Mouse (Mus musculus) T-helper 17 cell (primary cell): ENCODE data around the gene Fam19a5.

Experiments used
- in situ Hi-C, 2 experiments: fragments of 300-600 bp; cut with MboI, MseI; formaldehyde crosslinking; loops; 1 replicate in 1 of 2; 2 replicates in 1 of 2; pipeline ENCODE4 v1.15.1; 2025; ENCODE audit warnings: high pct_unique_total_duplicates in 2 of 2

The Fam19a5 gene

DNA sequence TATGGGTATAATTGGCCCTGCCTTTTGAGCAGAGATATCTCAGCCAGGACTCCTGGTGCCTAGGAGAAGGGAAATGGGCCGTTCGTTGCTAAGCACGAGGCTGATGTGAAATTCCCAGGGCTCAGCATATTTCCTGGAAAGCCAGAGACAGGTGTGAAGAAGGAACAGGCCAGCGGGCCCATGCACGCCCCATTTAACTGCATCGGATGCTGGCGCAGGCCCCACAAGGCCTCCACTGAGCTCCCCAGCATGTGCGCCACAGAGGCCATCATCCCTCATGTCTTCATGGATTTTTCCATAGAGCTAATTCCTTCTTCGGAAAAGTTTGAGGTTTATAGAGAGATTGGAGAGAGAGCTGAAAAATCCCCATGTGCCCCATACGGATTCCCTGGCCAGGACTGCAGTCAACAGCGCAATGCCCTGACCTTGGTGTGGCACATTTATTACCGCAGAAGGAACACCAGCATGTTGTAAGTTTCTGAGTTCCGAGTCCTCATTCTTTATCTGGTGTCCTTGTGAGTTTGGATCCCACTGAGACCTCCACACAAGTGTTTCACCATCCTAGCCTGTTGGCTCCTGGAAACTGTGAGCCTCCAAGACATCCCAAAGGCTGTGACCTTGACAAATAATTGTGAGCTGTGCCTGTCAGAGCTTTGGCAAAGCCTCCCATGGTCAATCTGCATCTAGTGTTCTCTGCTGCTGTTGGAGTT, 122.1 kb downstream of the Fam19a5 start:
- in situ Hi-C loops: no loop called here

DNA sequence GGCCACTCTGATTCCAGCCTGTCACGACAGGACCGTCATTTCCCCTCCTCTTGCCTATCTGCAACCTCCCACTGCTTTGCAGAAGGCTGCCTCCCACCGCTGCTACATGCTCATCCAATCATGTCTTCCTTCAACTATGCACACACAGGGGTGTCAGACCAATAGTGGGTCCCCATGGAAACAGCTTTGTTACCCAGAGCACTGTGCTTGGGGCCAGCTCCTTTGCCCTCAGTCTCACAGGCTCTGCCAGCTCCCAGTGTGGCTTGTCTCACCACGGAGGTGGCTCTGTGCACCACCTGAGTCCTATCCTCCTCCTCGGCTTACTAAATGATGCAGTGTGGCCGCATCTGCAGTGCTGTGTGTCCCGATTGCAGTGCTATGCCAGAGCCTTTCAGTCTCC, 123.3 kb downstream of the Fam19a5 start:
- in situ Hi-C loops: no loop called here

DNA sequence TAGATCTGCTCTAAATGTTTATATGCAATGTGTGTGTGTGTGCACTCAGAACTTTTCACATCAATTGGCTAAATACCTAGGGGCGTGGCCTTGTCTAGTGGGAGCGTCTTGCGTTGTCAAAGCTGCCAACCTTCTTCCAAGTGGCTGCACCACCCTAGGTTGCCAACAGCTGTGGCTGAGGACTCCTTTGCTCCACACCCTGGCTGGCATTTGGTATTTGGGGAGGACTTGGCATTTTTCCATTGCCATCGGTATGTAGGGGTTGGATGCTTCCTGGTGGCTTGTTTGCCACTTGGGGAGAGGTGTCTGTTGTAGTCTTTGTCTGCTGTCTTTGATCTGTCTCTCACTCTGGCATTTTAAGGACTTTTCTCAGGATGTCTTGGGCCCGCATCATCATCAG, 124.0 kb downstream of the Fam19a5 start:
- in situ Hi-C loops: no loop called here

DNA sequence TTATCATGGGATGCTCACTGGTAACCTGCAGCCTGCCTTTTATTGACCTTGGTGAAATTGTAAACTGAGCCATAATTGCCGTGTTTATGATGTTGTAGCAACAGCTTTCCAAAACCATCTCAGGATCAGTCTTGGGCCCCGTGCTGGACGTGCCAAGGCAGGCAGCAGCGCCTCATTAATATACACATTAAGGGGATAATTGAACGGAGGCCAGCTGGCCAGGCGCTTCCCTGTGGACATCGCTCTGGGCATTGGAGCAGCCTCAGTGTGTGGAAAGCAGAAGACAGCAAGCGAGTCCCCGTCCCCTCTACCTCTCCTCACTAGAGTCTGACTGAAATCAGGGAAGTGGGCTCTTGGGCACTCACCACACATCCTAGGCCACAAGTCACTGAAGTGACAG, 127.8 kb downstream of the Fam19a5 start:
- in situ Hi-C loops: no loop called here

DNA sequence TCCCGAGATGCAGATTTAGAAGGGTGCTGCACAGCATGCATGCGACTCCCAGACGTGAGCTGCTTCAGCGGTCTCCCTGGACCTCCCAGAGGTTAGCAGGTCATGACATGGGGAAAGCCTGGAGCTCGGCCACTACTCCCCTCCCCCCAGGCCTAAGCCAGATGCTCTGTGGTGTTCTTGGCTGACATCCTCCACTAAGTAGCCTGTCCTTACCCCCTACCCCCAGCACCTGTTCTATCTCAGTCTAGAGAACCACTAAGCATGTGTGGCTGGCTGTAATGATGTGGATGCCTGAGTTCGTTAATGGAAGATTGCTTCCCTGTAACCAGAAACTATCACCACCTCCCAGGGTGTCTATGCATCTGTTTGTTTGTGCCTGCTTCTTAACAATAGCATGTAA, 134.6 kb downstream of the Fam19a5 start:
- in situ Hi-C loops: no loop called here

DNA sequence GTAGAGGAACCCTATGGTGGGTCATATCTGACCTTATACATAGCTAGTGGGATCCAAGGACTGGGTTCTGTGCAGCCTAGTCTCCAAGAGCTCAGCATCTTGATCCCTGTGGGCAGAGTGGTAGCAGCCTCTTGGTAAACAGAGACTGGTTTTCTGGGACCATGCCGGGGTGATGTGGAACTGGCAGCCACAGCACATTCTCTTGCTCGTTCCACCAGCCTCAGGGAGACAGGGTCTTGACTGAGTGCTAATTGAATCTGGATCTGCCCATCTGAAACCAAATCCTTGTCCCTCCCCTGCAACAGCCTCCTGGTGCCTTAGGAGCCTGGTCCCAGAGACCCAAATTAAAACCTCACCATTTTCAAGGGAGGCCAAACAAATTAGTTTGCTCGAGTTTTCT, 138.3 kb downstream of the Fam19a5 start:
- in situ Hi-C loops: no loop called here

DNA sequence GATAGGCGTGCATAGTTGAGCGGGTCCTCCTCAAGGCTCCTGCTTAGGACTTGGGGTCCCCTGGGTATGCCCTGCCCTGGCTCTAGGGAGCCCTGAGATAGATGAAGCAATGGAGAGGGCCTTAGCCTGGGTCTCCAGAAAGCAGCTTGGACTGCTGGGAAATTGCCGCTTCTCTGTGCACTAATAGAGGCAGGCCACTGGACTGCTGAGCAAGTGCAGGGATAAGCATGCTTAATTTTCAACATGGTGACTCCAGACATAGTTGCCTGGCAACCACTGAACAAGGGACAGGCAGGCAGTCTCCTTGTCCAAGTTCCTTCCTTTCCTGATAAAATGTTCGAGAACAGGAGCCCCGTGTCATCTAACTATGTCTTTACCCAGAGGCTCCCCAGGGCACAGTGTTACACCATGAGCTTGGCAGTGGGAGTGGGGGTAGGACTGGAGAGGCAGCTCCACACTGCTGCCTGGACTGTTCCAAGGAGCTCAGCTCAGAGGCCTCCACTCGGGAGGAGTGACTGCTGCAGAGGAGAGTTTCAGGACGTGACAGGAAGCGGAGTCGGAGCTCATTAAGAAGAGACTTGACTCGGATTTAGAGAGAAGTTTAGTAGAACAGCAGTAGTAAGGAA, 142.4 kb downstream of the Fam19a5 start:
- in situ Hi-C loops: no loop called here

DNA sequence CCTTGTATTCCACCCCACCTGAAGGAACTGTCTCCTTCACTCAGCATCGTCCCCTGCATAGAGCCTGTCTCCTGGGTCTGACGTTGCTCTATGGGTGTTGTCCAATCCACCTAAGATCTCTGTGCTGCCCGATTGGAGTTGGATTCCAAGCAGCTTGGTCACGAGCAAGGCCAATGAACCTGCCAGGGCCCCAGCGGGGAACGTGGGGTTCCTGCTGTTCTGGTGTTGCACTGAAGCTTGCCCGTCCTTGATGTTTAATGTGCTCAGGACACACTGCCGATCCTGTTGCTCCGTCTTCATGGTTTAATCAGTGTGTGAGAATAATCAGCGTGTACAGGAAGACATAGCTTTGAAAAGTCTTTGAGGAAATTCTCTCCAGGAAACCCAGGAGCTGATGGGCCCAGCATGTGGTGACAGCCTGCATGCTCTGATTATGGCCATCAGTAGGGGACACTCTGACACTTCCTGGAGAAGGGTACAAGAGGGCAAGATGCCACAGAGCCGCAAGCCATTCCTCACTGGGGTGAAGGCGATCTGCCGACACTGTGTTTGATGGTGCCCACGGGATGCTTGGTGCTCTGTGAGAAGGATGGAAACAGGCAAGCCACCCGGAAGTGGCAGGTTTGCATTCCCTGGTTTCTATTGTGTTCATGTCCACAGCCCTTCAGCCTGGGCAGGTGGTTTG, 147.3 kb downstream of the Fam19a5 start:
- in situ Hi-C loops: no loop called here

DNA sequence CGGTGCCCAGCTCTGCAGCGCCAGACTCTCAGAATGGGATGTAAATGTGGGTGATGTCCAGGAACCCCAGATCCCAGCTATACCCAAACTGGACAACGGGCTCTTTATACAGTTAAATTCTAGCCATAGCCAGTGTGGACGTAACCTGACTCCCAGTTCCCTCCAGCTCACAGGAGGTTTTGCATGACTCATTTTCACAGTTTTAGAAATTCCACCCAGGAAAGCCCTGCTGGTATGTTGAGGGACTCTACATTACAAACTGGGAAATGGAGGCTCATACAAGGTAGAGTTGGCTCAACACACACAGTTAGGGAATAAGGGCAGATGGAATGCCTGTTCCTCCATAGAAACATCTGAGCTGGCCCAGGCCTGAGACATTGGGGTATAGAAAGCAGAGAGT, 147.9 kb downstream of the Fam19a5 start:
- in situ Hi-C loops: no loop called here

DNA sequence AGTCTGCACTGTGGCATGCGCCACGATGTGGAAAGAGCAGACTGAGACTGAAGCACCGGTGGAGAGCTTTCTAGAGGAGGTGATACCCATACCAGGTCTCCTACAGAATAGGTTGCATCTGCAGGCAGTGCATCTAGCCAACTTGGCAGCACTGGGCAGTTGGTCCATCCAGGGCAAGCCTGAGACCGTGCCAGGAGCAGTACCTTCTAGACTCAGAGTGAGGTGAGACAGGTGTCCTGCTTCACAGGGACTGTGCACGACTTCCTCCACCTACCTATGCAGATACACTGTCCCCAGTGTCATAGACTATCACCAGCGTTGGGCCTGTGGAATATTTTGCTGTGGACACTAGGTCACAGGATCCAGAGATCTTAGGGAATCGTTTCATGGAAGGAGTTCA, 148.3 kb downstream of the Fam19a5 start:
- in situ Hi-C loops: no loop called here

DNA sequence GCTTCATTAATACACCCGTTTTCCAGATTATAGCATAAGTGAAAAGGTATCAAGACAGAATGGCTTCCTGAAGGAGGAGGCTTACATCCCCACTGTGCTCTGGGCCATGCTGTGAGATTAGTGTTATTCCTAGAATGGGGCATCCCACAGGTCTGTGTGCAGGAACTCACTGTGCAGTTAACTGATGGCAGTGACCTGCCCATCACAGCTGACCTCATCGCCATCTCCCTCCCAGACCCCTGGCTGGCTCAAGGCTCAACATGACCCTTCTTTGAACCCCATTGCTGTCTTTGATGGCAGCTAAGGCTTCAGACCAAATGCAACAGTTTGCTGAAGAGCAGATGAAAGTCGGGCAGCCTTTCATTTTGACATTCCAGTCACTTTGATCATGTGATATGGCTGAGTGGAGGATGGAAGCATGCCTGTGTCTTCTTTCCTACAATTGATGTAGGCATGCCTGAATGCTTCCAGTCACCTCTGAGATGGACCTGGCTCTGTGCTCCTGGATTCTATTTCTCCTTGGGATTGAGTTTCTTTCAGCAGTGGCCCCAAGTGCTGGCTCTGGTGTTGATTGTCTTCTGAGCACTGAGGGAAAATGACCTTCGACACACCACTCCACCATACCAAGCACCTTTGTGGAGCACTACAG, 148.9 kb downstream of the Fam19a5 start:
- in situ Hi-C loops: no loop called here

DNA sequence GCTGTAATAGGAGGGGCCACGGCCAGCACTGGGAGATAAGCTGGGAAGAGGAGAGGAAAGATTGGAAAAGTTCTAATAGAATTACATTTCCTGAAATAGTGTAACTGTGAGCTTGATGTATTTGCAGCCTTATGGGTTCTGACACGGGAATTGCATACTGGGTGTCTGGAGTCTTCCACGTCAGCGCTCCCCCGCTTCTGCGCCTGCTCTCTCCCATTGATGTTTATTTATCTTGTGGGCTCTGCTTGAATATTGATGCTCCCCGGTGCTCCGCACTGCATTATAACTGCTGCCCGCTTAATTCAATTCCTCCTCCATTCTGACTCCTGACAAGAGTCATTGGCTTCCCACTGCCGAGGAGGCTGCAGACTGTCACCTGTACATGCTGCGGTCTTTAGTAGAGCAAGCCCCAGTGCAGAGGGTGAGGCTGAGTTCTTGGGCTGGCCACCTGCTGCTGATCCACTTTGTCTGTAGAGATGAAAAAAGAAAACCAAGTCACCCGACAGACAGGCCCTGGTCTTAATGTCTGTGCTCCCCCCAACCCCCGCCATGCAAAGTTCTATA, 153.4 kb downstream of the Fam19a5 start:
- in situ Hi-C loops: no loop called here

DNA sequence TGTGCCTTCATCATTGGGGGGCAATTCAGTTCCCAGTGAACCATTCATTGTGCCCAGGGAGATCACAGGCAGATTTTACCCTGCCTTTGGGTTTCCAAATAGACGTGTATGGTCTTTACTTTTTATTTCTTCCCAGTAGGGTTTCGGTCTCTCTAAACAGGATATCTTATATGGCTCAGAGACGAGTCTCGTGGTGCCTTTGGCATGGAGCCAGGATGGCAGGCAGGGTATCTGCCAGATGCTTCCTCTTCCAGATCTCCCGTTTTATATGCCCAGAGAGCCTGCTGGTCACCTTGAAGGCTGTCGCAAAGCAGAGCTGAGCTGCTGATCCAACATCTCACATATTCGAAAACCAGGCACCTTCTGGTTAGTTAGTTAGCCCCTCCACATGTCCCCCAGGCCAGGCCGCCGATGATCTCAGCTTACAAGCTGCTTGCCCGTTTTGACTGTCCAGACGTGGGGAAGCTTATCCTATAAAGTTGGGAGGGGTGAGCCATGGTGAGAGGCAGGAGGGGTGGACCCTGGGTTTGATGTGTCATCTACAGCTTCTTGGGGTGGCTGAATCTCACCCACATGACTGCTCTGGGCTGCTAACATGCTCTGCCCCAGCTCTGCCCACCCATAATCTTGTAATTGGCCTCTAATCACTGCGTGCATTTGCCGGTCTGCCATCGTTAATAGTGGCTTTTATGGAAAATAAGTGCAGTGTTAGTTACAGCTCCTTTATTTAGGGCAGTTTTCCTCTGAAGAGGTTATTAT, 154.6 kb downstream of the Fam19a5 start:
- in situ Hi-C loops: no loop called here

DNA sequence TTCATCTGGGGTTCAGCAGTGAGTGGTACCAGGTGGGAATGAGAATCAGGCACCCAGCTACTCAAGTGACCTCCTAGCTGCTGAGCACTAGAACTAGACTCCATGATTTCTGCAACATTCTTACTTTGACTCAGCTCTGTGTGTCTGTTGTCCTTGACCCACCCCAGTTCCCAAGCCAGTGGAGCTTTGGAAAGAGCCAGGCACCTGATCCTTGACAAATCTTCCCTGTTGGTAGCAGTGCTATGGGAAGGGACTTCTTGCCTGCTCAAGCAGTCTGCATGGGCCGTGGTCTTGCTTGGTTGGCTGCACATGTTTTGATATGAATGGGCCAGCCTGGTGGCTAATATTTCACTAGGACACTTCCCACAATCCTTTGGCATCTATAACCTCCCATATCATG, 158.7 kb downstream of the Fam19a5 start:
- in situ Hi-C loops: no loop called here

DNA sequence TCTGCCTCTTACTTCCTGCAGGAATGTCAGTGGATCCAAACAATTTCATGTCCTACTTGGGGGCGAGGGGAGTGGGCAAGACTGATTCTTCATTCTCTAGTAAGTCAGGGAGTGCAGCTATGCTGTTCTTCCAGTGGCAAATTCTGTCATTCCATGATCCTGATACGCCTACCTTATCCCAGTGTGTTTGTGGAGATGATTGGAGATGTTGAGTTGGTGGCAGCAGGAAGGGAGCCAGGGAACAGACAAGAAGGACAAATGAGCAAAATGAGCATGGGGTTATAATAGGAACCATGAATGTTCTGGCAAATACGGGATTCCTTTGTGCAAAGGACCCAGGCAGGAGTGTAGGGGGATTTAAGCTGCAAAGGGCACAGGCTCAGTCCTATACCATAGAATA, 159.2 kb downstream of the Fam19a5 start:
- in situ Hi-C loops: no loop called here

DNA sequence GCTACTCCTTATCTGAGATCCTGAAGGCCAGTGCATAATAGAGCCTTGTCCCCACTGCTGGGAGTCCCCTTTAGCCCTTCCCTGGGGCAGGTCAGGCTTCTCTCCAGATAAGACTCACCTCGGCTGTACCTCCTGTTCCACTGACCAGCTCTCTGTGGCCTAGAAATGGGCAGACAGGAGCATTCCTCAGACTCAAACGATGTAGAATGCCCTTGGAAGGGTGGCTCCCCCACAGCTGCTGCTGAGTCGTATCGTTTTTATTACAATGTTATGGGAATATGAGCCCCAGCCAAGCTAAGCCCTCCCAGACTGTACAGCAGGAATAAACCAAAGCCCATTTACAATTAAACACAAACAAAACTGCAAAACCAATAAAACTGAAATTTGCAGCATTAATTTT, 167.7 kb downstream of the Fam19a5 start:
- in situ Hi-C loops: loop anchor here in 1 of 2 experiments (10.0 kb wide), 1 partner anchor 1533 kb away; no protein-coding TSS in a partner anchor

DNA sequence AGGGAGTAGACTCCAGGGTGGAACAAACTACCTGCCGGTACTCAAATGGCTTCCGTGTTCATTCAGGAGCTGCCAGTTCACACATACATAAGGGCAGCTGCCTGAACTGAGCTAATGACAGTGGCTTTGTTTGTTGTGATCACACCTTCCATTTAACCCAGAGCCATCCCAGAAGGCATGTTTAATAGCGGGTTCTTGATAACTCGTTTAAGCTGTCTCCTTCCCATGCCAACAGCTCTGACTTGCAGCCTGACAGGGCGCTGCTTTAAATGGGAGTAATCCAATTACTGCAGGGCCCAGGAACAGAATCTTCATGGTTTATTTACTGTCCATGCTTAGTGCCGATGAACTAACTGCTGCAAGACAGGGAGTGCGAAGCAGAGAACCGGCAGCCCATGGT, 168.1 kb downstream of the Fam19a5 start:
- in situ Hi-C loops: loop anchor here in 1 of 2 experiments (10.0 kb wide), 1 partner anchor 1533 kb away; no protein-coding TSS in a partner anchor

DNA sequence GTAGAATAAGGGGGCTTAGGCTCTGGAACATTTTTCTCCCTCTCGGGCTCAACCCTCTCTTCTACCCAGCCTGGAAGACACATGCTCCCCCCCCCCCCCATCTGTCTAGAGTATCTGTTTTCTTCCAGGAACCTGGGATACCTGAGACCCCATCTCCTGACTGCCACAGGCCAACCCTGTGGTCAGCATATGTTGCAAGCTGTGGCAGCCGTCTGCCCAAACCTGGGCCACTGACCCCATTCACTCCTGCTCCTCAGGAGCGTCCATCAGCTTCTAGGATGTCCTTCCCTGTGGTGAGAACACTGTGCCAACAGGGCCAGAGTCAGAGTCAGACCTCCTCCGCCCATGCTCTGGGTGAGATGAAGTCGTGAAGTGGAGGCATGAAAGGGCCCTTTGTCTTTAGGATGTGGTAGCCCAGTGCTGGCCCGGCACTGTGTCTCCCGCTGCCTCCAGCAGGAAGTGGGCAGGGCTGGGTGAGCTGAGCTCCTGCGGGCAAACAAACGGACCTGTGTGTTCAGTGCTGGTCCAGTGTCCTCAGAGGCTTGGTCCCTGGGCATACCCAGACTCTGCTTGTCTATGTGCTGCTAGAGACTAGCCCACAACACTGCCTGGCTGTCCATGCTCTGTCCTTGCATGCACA, 171.1 kb downstream of the Fam19a5 start:
- in situ Hi-C loops: loop anchor here in 1 of 2 experiments (10.0 kb wide), 1 partner anchor 1530 kb away; no protein-coding TSS in a partner anchor

DNA sequence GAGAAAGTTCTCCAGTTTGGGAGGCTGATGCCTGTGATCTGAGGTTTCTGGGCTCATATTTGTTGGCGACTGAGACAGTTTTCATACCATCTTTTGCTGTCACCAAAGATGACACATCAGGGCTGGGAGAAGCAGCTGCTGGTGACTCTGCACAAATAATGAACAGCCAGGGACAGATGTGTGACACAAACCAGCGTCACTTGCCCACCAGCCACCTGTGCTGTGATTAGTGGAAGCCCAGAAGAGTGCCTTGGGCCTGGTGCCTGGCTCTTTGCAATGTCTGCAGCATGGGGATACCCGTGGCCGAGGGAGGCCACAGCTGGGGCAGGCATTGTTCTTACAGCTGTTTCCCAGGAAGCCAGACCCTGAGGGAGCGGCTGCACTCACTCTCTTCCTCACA, 173.0 kb downstream of the Fam19a5 start:
- in situ Hi-C loops: loop anchor here in 1 of 2 experiments (10.0 kb wide), 1 partner anchor 1528 kb away; no protein-coding TSS in a partner anchor

DNA sequence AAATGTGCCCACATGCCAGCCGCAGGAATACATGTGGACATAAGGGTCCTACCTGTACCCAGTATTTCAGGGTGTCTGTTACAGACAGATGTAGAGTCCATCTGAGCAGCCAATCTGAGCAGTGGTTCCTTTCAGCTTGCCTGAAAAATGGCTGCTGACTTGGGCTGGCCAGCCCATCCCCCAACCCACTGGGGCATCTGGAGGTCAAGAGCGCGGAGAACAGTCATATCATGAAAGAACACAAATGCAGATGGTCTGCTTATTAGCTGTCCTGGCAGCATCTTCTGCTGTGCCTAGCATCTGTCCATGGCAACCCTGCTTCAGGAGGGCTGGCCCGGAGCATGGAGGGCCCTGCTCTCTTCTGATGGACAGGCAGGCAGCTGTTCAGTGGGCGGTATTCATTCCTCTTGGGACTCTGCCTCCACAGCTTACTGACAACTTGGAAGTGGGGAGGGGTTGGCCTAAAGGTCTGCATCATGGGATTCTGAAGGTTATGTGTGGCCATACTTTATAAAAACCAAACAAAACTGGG, 179.4 kb downstream of the Fam19a5 start:
- in situ Hi-C loops: no loop called here
